Mouse (Mus musculus) liver, embryonic 16.5 days (tissue): ENCODE measurements around the gene Mmp2. TPM values are rescaled to one million over a fixed set of nuclear protein-coding genes. Genes with fewer than 3 reads are reported as not detected.

Experiments used
- ATAC-seq: fragments of 200-750 bp; cut with Nextera tagmentation; 2 replicates; pipeline ENCODE4 v1.8.0; 2017; ENCODE audit warnings: low read depth, mild to moderate bottlenecking, moderate number of reproducible peaks, moderate library complexity
- H3K27ac ChIP-seq: fragments of 300-500 bp; sonication (generic); 2 replicates; pipeline ENCODE4 v1.5.1; 2014; ENCODE audit warnings: mild to moderate bottlenecking, low read length
- H3K27me3 ChIP-seq: fragments of 300-500 bp; sonication (generic); 2 replicates; pipeline ENCODE4 v1.6.1; 2014; ENCODE audit warnings: low read depth, low read length, mixed read lengths; ENCODE audit not compliant: control insufficient read depth, insufficient read depth
- H3K36me3 ChIP-seq: fragments of 300-500 bp; sonication (generic); 2 replicates; pipeline ENCODE4 v1.6.1; 2014; ENCODE audit warnings: mild to moderate bottlenecking; ENCODE audit not compliant: control insufficient read depth, insufficient read depth
- H3K4me1 ChIP-seq: fragments of 300-500 bp; sonication (generic); 2 replicates; pipeline ENCODE4 v1.6.1; 2014; ENCODE audit warnings: low read depth, low read length, mixed read lengths; ENCODE audit not compliant: control insufficient read depth
- H3K4me2 ChIP-seq: fragments of 300-500 bp; sonication (generic); 2 replicates; pipeline ENCODE4 v1.6.1; 2014; ENCODE audit warnings: low read depth, low read length, mixed read lengths
- H3K4me3 ChIP-seq: fragments of 300-500 bp; sonication (generic); 2 replicates; pipeline ENCODE4 v1.5.1; 2014; ENCODE audit warnings: low read depth, mild to moderate bottlenecking, low read length
- H3K9ac ChIP-seq: fragments of 300-500 bp; sonication (generic); 2 replicates; pipeline ENCODE4 v1.6.1; 2014; ENCODE audit warnings: low read depth, low read length
- H3K9me3 ChIP-seq: fragments of 300-500 bp; sonication (generic); replicated peaks from 2 replicates; pipeline ENCODE4 v1.6.1; 2016; ENCODE audit warnings: low read length; ENCODE audit not compliant: control insufficient read depth
- WGBS: fragments of 180-500 bp; shearing (Covaris S2); extraction: QIAGEN DNeasy Blood & Tissue Kit; methylation state at CpG from one replicate; pipeline ENCODE4 v1.1.7; 2014; ENCODE audit not compliant: insufficient replicate concordance; 5-methylcytosine and 5-hydroxymethylcytosine counted together
- polyA plus RNA-seq: library from polyadenylated mRNA; unstranded; fragments of >200 nt; fragmentation: Nextera tagmentation; extraction: Ambion mirVana; gene quantifications from 2 replicates; pipeline ENCODE4 v1.2.1, GENCODE M21; 2015

Mmp2 gene
- polyA plus RNA-seq, 1 experiment from 2014 or later: 10.1 TPM

DNA sequence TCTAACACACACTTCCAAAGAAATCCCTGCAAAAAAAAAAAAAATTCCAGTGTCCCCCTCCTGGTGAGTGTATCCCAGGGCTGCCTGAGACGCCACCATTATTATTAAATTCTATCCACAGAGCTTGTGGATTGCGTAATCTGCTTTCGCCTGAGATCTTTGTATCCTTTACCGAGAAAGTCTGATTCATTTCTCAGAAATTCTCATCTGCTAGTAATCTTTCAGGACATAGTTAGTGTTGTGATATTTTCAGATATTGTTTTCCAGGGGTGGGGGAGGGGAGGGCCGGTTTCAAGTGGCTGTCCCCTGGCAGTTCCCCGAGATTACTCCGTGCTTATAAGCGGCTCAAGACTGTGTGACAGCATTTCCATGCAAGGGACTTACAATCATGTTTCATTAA is 25.9 kb upstream of the Mmp2 start:
- H3K27me3 ChIP-seq: no peaks in the 10 kb centered on the region
- H3K4me3 ChIP-seq: no peak overlapping the region
- no peaks in the 10 kb centered on the region for H3K9me3 ChIP-seq
- no peak overlapping the region for H3K27ac ChIP-seq
- WGBS: 56% methylated on average over 8 of the region's 8 CpGs
- H3K4me1 ChIP-seq: no peaks in the 10 kb centered on the region
- no peaks in the 10 kb centered on the region for H3K36me3 ChIP-seq
- H3K9ac ChIP-seq: no peak overlapping the region
- no peak for ATAC-seq
- no peak overlapping the region for H3K4me2 ChIP-seq

DNA sequence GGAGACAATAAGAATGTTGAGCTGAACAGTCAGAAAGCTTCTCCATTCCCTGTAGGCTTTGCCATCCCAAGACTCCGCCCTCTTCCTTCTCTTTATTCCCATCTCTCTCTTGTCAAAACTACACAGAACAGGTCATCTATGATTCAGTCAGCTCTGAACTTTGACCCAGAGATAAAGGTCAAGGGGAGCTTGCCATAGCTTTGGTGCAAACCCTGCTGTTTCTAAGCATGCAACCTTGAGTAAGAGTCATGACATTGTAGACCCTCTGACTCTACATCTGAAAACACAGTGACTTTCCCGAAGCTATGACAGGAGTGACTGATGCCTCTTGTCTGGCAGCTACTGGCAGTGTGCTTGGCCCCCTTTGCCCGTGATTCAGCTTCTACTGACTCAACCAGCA is 24.5 kb upstream of the Mmp2 start:
- Histone ChIP-seq H3K4me3 (no peak overlapping the region), H3K4me2 (no peak overlapping the region), H3K4me1 (no peaks in the 10 kb centered on the region), H3K9me3 (no peaks in the 10 kb centered on the region), H3K36me3 (no peaks in the 10 kb centered on the region), H3K27ac (no peak overlapping the region), H3K9ac (no peak overlapping the region), H3K27me3 (no peaks in the 10 kb centered on the region)
- no peak for ATAC-seq
- WGBS: 45% methylated on average over 3 of the region's 3 CpGs

DNA sequence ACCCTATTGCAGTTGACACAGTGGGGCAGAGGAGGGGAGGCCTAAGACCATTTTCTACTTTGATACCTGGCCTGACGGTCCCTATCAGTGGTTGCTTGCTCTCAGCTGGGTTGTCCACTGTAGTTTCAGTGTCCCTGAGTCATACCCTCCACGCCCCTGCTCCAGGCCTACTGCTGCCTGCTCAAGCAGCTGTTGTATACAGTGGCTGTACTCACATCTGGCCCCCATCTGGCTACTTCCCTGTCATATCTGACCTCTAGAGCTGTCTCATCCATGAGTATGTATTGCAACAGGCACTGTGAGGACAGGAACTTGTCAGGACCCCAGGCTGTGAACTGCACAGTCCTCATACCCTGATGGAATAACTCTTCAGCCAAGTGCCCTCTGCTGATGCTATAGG is 14.3 kb upstream of the Mmp2 start:
- Histone ChIP-seq H3K4me3 (no peak overlapping the region), H3K36me3 (no peaks in the 10 kb centered on the region), H3K4me2 (no peak overlapping the region), H3K9me3 (no peaks in the 10 kb centered on the region), H3K4me1 (no peaks in the 10 kb centered on the region), H3K9ac (no peak overlapping the region), H3K27ac (no peak overlapping the region), H3K27me3 (no peaks in the 10 kb centered on the region)
- WGBS: 52% methylated on average over 2 of the region's 2 CpGs
- no peak for ATAC-seq

DNA sequence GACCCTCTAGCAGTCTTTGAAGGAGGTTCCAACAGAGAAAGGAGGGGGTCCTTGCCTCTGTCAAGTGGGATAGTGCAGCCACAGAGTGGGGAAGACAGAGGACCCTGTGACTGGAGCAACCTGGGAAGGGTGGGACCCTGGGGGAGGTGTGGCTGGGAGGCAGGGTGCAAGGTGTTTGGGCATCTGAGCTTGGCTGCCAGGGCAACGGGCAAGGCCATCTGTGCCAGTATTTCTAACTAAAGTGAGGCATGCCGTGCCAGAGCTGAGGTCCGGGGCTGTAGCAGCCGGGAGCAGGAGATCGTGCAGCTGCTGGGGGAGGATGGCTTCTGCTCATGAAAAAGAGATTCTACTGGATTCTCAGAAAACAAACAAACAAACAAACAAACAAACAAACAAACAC is 11.4 kb upstream of the Mmp2 start:
- WGBS: 62% methylated on average over 5 of the region's 5 CpGs
- no peak for ATAC-seq

DNA sequence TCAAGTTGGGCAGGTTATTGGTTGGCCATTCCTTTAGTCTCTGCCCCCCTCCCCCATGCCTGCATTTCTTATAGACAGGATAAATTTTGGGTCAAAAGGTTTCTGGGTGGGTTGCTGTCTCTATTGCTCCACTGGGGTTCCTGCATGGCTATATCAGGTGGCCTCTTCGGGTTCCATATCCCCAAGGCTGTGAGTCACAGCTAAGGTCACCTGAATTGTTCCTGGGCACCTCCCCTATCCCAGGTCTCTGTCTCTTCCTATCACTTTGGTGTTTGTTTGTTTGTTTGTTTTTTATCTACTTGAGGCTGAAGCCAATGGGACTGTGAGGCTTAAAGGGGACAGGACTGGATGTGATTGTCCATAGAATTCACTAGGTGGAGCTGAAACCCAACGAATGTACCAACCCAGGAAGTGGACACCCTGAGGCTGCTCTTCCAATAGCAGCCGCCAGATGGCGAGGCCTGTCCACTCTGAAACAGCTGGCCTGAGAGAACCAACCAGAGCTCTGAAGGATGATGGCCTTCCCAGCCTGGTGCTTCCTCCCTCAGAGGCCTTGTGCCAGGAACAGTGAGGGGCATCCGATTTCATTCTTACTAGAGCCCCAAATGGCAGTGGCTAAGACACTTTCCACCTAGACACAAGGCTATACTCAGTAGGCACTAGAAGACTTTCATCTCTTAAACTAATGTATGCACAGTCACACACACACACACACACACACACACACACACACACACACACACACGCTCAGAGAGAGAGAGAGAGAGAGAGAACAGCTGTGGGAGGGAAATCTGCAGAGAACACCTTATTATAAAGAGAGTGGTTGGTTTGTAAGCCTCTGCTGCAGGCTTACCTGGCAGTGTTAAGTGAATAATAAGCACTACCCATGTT is 8.9 kb upstream of the Mmp2 start:
- WGBS: 11% methylated on average over 6 of the region's 6 CpGs
- H3K27ac ChIP-seq: no peak overlapping the region
- no peaks in the 10 kb centered on the region for H3K4me1 ChIP-seq
- H3K27me3 ChIP-seq: no peaks in the 10 kb centered on the region
- H3K36me3 ChIP-seq: no peaks in the 10 kb centered on the region
- H3K9me3 ChIP-seq: no peaks in the 10 kb centered on the region
- ATAC-seq: 0 out of 2 replicates have a peak, but pooled peaks have one; percentile 37
- no peak overlapping the region for H3K4me2 ChIP-seq
- no peak overlapping the region for H3K9ac ChIP-seq
- H3K4me3 ChIP-seq: no peak overlapping the region

More for the DNA sequence above, 11.4 kb upstream of the Mmp2 start:
- H3K36me3 ChIP-seq: no peaks in the 10 kb centered on the region
- no peaks in the 10 kb centered on the region for H3K4me1 ChIP-seq
- no peak overlapping the region for H3K27ac ChIP-seq
- H3K9ac ChIP-seq: no peak overlapping the region
- no peak overlapping the region for H3K4me3 ChIP-seq
- no peak overlapping the region for H3K4me2 ChIP-seq
- H3K27me3 ChIP-seq: no peaks in the 10 kb centered on the region
- H3K9me3 ChIP-seq: no peaks in the 10 kb centered on the region

DNA sequence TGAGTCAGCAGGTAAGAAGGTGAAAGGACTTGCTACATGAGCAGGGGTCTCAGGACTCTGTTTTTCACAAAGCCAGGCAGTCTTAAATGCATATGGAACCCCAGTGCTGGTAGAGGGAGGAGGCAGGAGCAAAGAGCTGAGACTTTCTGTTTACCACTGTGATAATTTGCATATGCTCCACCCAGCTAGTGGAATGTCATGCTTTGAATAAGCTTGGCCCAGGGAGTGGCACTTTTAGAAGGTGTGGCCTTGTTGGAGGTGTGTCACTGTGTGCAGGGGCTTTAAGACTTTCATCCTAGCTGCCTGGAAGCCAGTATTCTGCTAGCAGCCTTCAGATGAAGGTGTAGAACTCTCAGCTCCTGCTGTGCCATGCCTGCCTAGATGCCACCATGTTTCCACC is 5.9 kb upstream of the Mmp2 start:
- no peak overlapping the region for H3K9ac ChIP-seq

DNA sequence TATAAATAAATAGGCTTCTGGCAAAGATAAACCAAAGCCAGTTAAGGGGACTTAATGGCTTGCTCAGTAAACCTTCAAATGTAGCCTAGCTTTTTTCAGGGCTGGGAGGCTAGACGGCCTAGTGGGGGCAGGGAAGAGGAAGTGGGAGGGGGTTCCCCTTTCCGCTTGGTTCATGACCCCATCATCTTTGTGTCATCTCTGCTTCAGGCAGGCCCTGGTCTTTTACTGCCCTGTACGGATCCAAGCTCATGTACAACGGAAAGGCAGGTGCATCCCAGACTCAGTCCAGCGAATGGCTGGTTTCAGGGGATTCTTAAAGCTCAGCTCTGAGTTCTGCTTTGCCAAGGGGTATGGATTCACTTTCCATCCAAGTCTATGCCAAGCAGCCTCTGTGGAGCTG is 4.7 kb upstream of the Mmp2 start:
- H3K36me3 ChIP-seq: no peaks in the 10 kb centered on the region
- WGBS: 18% methylated on average over 5 of the region's 5 CpGs
- 0 out of 2 replicates have a peak, but pooled peaks have one; percentile 24 for ATAC-seq

More for the DNA sequence above, 5.9 kb upstream of the Mmp2 start:
- no peaks in the 10 kb centered on the region for H3K9me3 ChIP-seq
- no peak for ATAC-seq
- H3K27me3 ChIP-seq: no peaks in the 10 kb centered on the region
- no peak overlapping the region for H3K27ac ChIP-seq
- H3K36me3 ChIP-seq: no peaks in the 10 kb centered on the region
- H3K4me2 ChIP-seq: no peak overlapping the region
- no peak overlapping the region for H3K4me3 ChIP-seq
- H3K4me1 ChIP-seq: no peaks in the 10 kb centered on the region

DNA sequence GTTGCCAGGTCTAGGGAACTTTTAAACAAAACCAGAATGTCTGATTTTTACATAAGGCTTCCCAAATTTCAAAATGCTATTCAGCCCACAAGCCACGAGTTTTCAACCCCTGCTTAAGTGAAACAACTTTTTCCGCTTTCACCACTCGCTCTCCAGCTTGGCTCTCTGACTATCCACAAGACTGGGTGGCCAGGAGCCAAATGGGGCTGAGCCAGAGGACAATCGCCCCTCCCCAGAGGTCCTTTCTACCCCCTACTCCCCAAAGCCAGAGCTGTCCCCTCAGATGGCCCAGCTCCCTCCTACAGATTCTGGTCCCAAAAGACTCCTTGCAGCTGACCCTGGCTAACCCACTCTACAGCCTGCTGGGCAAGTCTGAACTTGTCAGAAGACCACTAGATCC is 1.1 kb upstream of the Mmp2 start:
- Histone ChIP-seq H3K27ac (no peak overlapping the region), H3K4me3 (no peak overlapping the region), H3K4me2 (no peak overlapping the region), H3K9me3 (no peaks in the 10 kb centered on the region), H3K4me1 (no peaks in the 10 kb centered on the region), H3K27me3 (peaks cover 5% of the 10 kb centered on the region), H3K9ac (no peak overlapping the region), H3K36me3 (no peaks in the 10 kb centered on the region)
- no peak for ATAC-seq
- WGBS: 48% methylated on average over 4 of the region's 4 CpGs

More for the DNA sequence above, 4.7 kb upstream of the Mmp2 start:
- H3K27me3 ChIP-seq: peaks cover 3% of the 10 kb centered on the region; the same call in 1 of the 2 replicates
- H3K4me2 ChIP-seq: no peak overlapping the region
- no peaks in the 10 kb centered on the region for H3K9me3 ChIP-seq
- H3K9ac ChIP-seq: no peak overlapping the region
- H3K27ac ChIP-seq: no peak overlapping the region
- H3K4me3 ChIP-seq: no peak overlapping the region
- H3K4me1 ChIP-seq: no peaks in the 10 kb centered on the region

DNA sequence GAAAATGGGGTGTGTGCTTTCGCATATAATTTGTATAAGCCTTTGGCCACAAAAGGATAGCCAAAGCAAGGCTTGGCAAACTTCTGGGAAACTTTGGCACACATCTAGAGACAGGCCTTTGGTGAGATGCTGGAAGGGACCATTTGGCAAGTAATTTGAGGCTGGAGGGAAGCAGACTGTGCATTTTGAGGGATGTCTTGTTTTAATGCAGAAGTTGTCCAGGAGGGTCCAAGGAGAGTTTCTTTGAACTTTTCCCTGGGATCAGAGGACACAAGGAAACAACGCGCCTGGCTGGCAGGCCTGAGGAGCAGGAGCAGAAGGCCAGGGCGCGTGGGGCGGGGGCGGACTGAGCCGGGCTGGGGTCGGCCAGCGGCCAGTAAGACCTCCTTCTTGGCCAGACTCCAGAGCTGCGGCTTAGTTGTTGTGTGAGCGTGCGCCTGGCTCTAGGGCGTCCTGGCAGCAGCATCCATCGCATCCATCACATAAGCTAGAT is 1.2 kb downstream of the Mmp2 start:
- no peaks in the 10 kb centered on the region for H3K4me1 ChIP-seq
- WGBS: 47% methylated on average over 15 of the region's 15 CpGs
- no peaks in the 10 kb centered on the region for H3K36me3 ChIP-seq
- ATAC-seq: no peak
- no peak overlapping the region for H3K9ac ChIP-seq
- H3K4me2 ChIP-seq: no peak overlapping the region
- H3K9me3 ChIP-seq: no peaks in the 10 kb centered on the region
- H3K4me3 ChIP-seq: no peak overlapping the region
- H3K27ac ChIP-seq: no peak overlapping the region
- peaks cover 5% of the 10 kb centered on the region for H3K27me3 ChIP-seq
